Mouse (Mus musculus) brain, embryonic 18.5 days (tissue): ENCODE measurements around the gene Macrod2.

Experiments used
- DNase-seq: peaks from one replicate; pipeline ENCODE4 v3.0.0-alpha.2; 2012; ENCODE audit warnings: low read depth, low spot score

Macrod2 gene

GRCm38 (mm10) chr2:141073981-141074855 is 679.1 kb downstream of the Macrod2 start:
- DNase-seq: no peak

GRCm38 (mm10) chr2:141078221-141078620 is 683.1 kb downstream of the Macrod2 start:
- DNase-seq: peak; percentile 43

DNA sequence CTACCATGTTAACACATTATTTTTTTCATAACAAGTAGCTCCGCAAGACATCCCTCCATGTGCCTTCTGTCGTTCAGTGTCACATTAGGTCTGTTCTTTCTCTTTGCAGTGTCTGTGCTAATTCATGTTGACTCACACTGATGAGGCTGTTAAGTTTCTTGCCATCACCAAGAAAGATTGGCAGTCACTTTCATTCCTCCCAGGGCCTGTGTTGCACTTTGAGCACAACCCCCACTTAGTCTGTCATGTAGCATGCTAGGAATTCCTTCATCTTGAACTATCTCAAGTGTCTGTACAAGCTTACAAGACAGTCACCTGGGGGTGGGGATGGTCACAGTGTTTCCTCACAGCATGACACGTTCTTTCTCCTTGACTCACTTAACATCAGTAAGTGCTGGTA is 696.2 kb downstream of the Macrod2 start:
- DNase-seq: no peak

- DNase-seq: no peak
Measured at GRCm38 (mm10) chr2:141117579-141117978, 722.5 kb downstream of the Macrod2 start.

- DNase-seq: no peak
Measured at GRCm38 (mm10) chr2:141123875-141124274, 728.8 kb downstream of the Macrod2 start.

GRCm38 (mm10) chr2:141125638-141126037 is 730.5 kb downstream of the Macrod2 start:
- DNase-seq: no peak

DNA sequence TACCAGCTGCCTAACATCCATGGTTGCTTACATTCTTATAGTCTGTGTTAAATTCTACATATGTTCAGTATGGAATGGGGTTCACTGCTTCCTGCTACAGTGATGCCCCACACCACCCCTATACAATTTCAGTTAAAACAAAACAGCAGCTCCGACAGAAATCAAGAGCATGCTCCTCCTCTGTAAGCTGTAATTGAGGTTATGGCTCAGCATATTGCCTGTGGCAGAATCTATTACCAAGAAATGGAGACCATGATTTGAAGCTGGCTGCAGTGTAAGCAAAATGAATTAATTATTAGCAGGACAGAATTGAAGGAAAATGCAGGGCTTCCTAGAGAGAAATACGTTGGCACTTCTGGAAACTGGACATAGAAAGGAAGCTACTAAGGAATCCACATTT is 747.2 kb downstream of the Macrod2 start:
- DNase-seq: no peak

GRCm38 (mm10) chr2:141152011-141152772 is 757.1 kb downstream of the Macrod2 start:
- DNase-seq: peak; percentile 34

DNA sequence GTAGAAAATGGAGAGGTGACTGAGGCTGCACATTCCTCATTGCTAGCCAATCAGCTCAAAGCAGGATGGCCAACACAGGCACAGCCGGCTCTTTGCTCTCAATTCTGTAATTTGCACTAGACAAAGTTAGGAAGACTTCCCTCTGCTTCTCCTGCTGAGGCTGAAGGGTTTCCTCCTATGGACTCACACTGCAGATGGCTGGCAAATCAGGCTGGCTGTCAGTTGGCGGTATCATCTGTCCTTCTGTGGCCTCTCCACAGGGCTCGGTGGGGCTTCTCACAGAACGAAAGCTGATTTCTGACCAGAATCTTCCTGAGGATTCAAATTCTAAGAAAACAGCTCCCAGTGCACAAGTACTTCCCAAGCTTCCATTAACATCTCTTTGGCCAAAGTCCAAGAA is 760.9 kb downstream of the Macrod2 start:
- DNase-seq: no peak

DNA sequence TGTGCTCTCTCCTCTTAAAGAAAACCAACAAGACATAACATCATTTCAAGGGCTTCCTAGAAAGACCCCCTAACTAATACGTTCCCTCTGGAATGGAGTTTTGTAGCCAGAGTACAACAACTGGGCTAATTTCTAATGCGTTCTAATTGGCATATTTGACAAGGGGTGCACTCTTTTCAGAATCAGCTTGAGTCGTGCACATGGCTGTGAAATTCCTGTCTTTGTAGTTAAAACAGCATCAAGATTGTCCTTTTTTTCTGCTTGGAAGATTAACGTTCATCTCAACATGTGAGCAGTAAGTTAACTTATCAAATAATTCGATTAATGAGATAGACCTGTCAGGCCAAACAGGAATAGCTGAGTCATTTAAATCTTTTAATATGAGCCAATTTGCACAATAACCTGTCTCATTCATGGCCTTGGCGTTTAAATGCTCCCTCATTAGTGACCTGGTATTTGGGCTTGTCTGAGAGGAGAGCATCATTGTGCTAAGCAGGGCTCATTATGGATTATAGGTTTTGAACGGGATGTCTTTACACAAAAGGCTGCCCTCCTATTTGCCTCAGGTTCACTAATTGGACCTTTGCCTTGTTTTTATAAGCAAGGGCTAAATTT is 762.0 kb downstream of the Macrod2 start:
- DNase-seq: no peak

DNA sequence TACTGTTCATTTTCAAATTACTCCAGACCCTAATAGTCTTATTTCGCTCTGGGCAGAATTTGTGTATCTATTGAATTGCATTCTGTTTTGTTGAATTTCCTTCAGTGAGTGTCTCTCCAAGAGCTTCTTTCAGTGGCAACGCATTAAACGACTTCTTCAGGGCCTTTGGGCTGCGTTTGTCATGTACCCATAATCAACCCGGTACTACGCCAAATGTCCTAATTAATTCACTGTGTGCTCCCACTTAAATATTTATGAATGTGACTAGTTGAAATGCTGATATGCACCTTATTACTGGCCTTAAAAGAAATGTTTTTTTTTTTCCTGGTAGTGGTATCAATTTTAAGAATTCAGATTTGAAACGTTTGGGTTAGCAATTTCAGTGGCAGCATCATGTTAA is 763.1 kb downstream of the Macrod2 start:
- DNase-seq: no peak

DNA sequence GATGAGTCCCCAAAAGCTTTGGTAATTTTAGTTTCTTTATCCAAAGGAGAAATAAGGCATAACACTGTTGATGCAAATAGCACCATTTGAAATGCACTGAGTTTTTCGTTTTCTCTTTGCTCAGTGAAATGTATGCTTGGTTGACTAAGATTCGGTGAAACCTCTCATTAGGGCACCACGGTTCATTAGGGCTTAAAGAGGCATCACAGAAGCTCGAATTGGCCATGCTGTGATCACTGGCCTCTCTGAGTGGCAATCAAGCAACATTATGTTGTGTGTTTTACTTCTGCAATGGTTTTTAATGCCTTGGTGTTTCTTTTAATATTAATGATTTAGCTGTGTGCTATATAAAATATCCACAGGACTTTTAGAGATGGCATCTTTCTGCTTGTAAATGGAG is 768.8 kb downstream of the Macrod2 start:
- no peak for DNase-seq

DNA sequence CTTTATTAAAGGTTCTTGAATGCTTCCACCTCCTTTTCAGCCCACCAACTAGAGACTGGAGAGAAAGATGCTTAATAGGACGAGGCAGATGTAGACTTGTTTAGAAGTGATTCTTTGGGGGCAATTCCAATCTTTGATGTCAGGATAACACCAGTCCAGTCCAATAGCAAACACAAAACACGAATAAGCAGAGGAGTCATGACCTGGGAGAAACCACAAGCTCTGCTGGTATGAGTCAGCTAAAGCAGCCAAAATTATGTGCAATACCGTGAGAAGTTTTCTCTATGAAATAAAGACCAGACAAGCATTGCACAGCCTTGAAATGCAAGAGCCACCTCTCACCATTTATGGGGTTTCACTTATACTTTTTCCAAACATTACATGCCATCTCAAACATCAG is 774.5 kb downstream of the Macrod2 start:
- DNase-seq: no peak

GRCm38 (mm10) chr2:141173167-141173566 is 778.1 kb downstream of the Macrod2 start:
- no peak for DNase-seq

DNA sequence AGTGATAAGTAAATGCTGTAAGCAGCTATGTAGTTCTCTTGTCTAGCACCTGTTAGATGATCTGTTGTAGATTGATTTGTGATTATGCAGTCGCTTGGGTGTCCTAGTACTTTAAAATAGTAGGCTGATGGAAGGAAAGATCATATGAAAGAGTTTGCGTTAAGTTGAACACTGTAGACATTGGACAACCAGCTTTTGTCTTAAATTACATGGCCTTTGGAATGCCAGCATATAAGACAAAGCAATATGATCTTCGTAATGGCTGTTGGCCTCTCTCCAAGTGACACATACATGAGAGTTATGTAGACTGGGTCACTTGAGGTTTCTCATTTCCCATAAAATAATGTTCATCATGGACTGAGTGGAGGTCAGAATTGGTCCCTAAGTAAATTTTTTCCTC is 778.5 kb downstream of the Macrod2 start:
- no peak for DNase-seq

DNA sequence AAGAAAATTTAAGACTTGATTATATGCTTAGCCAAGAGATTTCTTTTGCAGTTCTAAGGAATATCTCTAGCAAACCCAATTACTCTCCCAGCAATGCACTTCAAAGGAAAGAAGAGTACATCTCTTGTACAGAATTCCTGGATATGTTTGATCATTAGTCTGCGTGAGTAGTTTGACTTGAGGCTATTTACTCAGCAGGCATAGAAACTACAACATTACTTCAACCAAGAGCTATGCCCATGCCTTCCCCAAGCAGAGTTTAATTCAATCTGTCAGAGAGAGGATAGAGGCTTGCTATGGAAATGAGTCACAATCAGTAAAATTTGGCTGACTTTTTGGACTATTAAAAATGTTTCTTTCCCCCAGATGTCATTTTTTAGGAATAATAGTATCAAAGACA is 785.5 kb downstream of the Macrod2 start:
- no peak for DNase-seq

- no peak for DNase-seq
Measured at GRCm38 (mm10) chr2:141182034-141182759, 787.1 kb downstream of the Macrod2 start.

DNA sequence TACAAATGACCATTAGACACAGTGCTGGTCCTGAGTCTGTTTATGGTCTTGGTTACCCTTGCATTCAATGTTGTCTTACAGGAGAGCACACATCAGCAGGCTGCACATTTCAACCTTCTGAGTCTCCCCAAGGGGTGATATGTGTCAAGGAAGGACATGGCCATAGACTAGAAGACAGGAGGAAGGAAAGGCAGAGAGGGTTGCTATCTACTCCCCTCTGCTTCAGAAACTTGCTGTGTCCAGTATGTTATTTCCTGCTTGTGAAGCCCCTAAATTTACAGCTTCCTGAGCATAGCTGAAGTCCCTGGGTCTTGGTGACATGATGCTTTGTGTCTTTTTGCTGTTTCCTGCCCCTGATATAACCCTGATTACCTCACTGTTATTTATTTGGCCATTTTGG is 799.4 kb downstream of the Macrod2 start:
- DNase-seq: no peak

- DNase-seq: no peak
Measured at GRCm38 (mm10) chr2:141200481-141200880, 805.4 kb downstream of the Macrod2 start.

DNA sequence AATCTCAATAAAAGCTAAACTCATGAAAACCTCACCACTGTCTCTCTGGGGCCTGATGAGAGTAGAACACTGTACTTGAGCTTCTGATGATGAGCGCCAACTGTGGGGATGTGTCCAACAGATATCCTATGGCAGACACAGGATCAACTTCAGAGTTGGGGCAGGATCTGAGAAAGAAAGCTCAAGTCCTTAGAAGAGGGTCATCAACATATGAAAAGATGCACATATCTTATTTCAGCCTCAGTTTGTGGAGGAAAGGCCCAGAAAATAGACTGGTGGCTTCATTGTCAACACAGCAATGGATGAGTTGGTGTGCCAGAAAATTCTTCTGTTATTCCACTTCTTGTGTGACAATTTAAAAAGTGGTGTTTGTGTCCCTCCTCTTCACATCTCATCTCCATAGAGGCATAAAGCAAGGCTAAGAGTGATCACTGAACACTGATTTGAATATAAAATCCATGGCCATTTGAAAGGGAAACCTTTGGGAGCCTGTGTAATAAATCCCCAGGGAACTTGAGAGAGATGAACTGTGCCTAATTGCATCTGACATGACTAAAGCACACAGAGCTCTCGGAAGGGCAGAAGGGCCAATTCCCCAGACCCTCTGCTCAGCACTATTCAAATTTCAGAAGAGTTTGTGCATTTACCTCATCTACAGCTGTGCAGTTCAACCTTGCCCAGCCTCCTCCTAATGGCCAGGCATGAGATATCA is 806.4 kb downstream of the Macrod2 start:
- no peak for DNase-seq

DNA sequence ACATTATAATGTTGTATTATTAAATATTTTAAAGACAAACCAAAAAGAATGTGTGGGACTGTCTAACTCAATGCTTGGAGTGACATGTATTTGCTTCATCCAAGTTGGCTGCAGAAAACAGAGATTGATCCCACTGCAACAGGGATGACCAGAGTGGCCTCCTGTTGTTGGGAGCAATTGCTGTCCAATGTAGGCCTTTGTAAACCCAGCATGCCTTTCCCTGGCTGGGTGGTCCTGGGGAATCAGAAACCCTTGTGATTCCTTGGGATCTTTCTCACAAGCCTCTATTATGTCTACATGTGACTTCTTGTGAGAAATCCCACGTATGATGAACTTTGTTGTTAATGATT is 806.9 kb downstream of the Macrod2 start:
- DNase-seq: no peak
